Mouse (Mus musculus) myocyte (in vitro differentiated cells): ENCODE results near the gene Fbxo17. TPM values are rescaled to one million over a fixed set of nuclear protein-coding genes. Genes with fewer than 3 reads are reported as not detected.
A peak's percentile ranks its signal among the peaks of the same experiment; 100 is the strongest.

Source experiments
- H3K27me3 ChIP-seq: one replicate; pipeline ENCODE4 v1.6.1; 2011; ENCODE audit not compliant: control insufficient read depth, insufficient read depth, insufficient read length
- H3K36me3 ChIP-seq: one replicate; pipeline ENCODE4 v1.6.1; 2011; ENCODE audit not compliant: control insufficient read depth, insufficient read depth
- H3K4me2 ChIP-seq: one replicate; pipeline ENCODE4 v1.6.1; 2011; ENCODE audit warnings: low read depth, control low read depth
- H3K4me3 ChIP-seq: one replicate; pipeline ENCODE4 v1.5.1; 2011; ENCODE audit warnings: mild to moderate bottlenecking, control low read depth, moderate library complexity
- H3K79me2 ChIP-seq: one replicate; pipeline ENCODE4 v1.6.1; 2011; ENCODE audit not compliant: control insufficient read depth, insufficient read depth
- H3ac ChIP-seq: one replicate; pipeline ENCODE4 v1.6.1; 2011; ENCODE audit not compliant: control insufficient read depth, insufficient read length
- CEBPB ChIP-seq: IDR thresholded peaks from 2 replicates; pipeline ENCODE4 v1.6.1; 2011; ENCODE audit warnings: mild to moderate bottlenecking, moderate library complexity; ENCODE audit not compliant: poor library complexity, insufficient read depth, severe bottlenecking
- E2F4 ChIP-seq: IDR thresholded peaks from one replicate; pipeline ENCODE4 v1.6.1; 2011; ENCODE audit warnings: mild to moderate bottlenecking, control low read depth, moderate library complexity; ENCODE audit not compliant: insufficient read depth
- MAX ChIP-seq: IDR thresholded peaks from one replicate; pipeline ENCODE4 v1.6.1; 2011; ENCODE audit warnings: low read depth, mild to moderate bottlenecking, control low read depth
- MYOD1 ChIP-seq, 3 experiments: IDR thresholded peaks; one replicate each; pipeline ENCODE4 v1.6.1; 2011; ENCODE audit warnings: control low read depth in 2 of 3, low read depth in 2 of 3, mild to moderate bottlenecking in 2 of 3, moderate library complexity in 1 of 3; ENCODE audit not compliant: insufficient read length in 2 of 3, control insufficient read depth in 1 of 3
- MYOG ChIP-seq, 3 experiments: IDR thresholded peaks; one replicate each; pipeline ENCODE4 v1.6.1; 2011; ENCODE audit warnings: control low read depth in 2 of 3, low read depth in 2 of 3, mild to moderate bottlenecking in 2 of 3; ENCODE audit not compliant: insufficient read length in 2 of 3, control insufficient read depth in 1 of 3, insufficient read depth in 1 of 3
- POLR2A ChIP-seq: IDR thresholded peaks from one replicate; pipeline ENCODE4 v1.6.1; 2011; ENCODE audit warnings: low read depth, mild to moderate bottlenecking, control low read depth, moderate library complexity; ENCODE audit not compliant: insufficient read length
- POLR2AphosphoS2 ChIP-seq: IDR thresholded peaks from one replicate; pipeline ENCODE4 v1.6.1; 2011; ENCODE audit warnings: low read depth, control low read depth; ENCODE audit not compliant: insufficient read length
- REST ChIP-seq: IDR thresholded peaks from one replicate; pipeline ENCODE4 v1.6.1; 2011; ENCODE audit warnings: mild to moderate bottlenecking, control low read depth, moderate library complexity; ENCODE audit not compliant: insufficient read depth, insufficient read length
- SRF ChIP-seq: IDR thresholded peaks from one replicate; pipeline ENCODE4 v1.6.1; 2011; ENCODE audit warnings: low read depth; ENCODE audit not compliant: control insufficient read depth, insufficient read length
- TCF12 ChIP-seq: IDR thresholded peaks from one replicate; pipeline ENCODE4 v1.6.1; 2011; ENCODE audit warnings: mild to moderate bottlenecking, control low read depth; ENCODE audit not compliant: poor library complexity, insufficient read depth, severe bottlenecking
- TCF3 ChIP-seq: IDR thresholded peaks from one replicate; pipeline ENCODE4 v1.6.1; 2011; ENCODE audit warnings: low read depth, control low read depth; ENCODE audit not compliant: insufficient read length
- USF1 ChIP-seq: IDR thresholded peaks from one replicate; pipeline ENCODE4 v1.6.1; 2011; ENCODE audit warnings: low read depth, mild to moderate bottlenecking, control low read depth, moderate library complexity
- polyA plus RNA-seq: library from polyadenylated mRNA; unstranded; fragments of >200 nt; fragmentation: generic; extraction: Trizol; gene quantifications from one replicate; pipeline ENCODE4 v1.2.1, GENCODE M21; 2012; ENCODE audit warnings: missing spikeins

The Fbxo17 gene
- polyA plus RNA-seq, 1 experiment: 33.1 TPM

GRCm38 (mm10) chr7:28724613-28725012 is 8.0 kb downstream of the Fbxo17 start:
- TF ChIP-seq USF1 (no peak), TCF3 (no peak), MAX (no peak), POLR2A (no peak), REST (no peak), E2F4 (no peak), SRF (no peak), MYOG (IDR thresholded peaks at IDR 0.05; ENCODE audit: control insufficient read depth in 1 of 3, insufficient read depth in 1 of 3, insufficient read length in 2 of 3, low read depth in 2 of 3) (no peak), TCF12 (no peak), MYOD1 (IDR thresholded peaks at IDR 0.05; ENCODE audit: control insufficient read depth in 1 of 3, insufficient read length in 2 of 3, low read depth in 2 of 3) (no peak), POLR2AphosphoS2 (no peak), CEBPB (no peak)
- Histone ChIP-seq H3K4me2 (no peak overlapping the region), H3K27me3 (no peaks in the 10 kb centered on the region), H3K36me3 (peaks cover 26% of the 10 kb centered on the region), H3ac (no peak overlapping the region), H3K4me3 (no peak overlapping the region), H3K79me2 (no peaks in the 10 kb centered on the region)

DNA sequence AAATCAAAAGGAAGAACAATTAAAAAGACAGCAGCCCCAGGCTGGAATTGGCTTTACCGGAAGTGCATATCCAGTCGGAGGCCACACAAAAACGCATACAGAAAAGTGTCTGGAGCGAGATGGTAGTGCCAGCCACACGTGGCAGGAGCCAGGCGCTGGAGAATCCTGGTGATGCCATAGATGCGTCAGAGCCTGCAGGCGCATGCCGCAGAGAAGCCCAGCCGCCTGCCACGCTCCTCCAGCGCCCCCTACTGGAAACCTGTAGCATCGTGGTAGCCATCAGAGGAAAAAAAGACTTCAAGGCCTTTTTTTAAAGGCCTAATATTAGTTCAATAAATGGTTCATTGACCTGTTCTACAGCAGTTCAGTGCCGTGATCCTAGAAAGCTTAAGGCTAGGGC is 10.0 kb downstream of the Fbxo17 start:
- no peak overlapping the region for H3K4me2 ChIP-seq
- H3K27me3 ChIP-seq: no peaks in the 10 kb centered on the region
- no peak overlapping the region for H3ac ChIP-seq
- TF ChIP-seq MYOD1 (IDR thresholded peaks at IDR 0.05; ENCODE audit: control insufficient read depth in 1 of 3, insufficient read length in 2 of 3, low read depth in 2 of 3) (no peak), CEBPB (no peak), MYOG (IDR thresholded peaks at IDR 0.05; ENCODE audit: control insufficient read depth in 1 of 3, insufficient read depth in 1 of 3, insufficient read length in 2 of 3, low read depth in 2 of 3) (no peak), POLR2AphosphoS2 (no peak), E2F4 (no peak), POLR2A (no peak)
- H3K4me3 ChIP-seq: no peak overlapping the region
- H3K79me2 ChIP-seq: no peaks in the 10 kb centered on the region
- H3K36me3 ChIP-seq: peaks cover 26% of the 10 kb centered on the region

DNA sequence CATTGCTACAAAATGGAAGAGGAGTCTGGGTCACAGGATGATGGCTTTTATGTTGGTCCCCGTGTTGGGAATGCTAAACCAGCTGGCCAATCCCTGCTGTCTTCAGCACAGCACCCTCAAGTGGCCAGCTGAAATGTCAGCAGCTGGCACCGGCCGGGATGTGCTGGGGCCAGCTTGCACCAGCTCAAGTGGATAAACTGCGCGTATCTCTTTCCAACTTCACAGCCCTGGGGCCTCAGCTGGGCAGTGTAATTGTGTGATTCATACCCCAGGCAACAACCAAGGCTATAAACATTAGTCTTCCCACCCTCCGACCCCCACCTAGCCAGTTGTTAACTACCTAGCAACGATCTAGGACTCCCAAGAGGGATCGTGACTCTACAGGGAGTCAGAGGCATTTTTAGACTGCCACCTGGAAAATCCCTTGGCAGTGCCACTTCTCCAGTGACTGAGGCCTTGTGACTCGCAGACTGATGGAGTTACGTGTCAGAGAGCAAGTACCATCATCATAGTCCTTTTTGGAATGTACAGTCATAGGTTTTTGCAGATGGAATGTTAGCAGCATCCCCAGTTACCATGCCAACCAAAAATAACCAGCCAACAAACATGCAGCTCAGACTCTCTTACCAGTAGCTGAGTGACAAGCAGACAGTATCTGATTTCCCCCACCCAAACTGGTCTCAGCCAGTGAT is 11.2 kb downstream of the Fbxo17 start:
- peak in 1 of 3 experiments; percentile 3 for TF ChIP-seq MYOD1 (IDR thresholded peaks at IDR 0.05; ENCODE audit: control insufficient read depth in 1 of 3, insufficient read length in 2 of 3, low read depth in 2 of 3)
- no peak for TF ChIP-seq CEBPB
- no peak for TF ChIP-seq REST
- no peak for TF ChIP-seq POLR2A
- no peak for TF ChIP-seq TCF12
- TF ChIP-seq POLR2AphosphoS2: no peak
- TF ChIP-seq MYOG (IDR thresholded peaks at IDR 0.05; ENCODE audit: control insufficient read depth in 1 of 3, insufficient read depth in 1 of 3, insufficient read length in 2 of 3, low read depth in 2 of 3): peak in 1 of 3 experiments; percentile 26
- no peak for TF ChIP-seq E2F4
- Histone ChIP-seq H3K27me3 (no peaks in the 10 kb centered on the region), H3K4me2 (no peak overlapping the region), H3K36me3 (peaks cover 26% of the 10 kb centered on the region), H3K4me3 (no peak overlapping the region), H3K79me2 (no peaks in the 10 kb centered on the region), H3ac (no peak overlapping the region)

DNA sequence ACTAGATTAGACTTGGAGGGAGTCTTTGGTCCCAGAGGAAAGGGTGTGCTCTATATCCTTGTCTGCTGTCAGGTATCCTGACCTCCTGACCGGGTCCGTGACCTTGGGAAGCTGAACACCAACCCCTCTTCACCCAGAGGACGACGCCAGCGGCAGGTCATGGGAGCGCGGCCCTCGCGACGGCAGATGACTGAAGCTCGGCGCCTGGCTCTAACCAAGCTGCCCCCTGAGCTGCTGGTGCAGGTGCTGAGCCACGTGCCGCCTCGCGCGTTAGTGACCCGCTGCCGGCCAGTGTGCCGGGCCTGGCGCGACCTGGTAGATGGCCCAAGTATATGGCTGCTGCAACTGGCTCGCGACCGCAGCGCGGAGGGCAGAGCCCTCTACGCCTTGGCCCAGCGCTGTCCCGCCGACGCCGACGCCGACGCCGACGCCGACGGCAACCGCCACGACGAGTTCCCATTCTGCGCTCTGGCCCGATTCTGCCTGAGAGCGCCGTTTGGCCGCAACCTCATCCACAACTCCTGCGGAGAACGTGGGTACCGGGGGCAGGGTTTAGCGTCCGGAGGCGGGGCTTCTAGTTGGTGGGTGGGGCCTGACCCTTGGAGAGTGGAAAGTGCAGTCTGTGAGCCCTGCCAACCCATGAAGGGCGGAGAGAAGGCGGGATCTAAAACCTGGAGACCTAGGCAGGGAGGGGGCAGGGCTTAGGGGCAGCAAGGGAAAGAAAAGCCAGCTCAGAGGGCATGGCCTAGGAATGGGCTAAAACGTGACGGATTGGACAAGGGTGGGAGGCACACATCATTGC is 15.9 kb downstream of the Fbxo17 start:
- Histone ChIP-seq H3K36me3 (peaks cover 9% of the 10 kb centered on the region), H3K27me3 (no peaks in the 10 kb centered on the region), H3K79me2 (no peaks in the 10 kb centered on the region), H3K4me3 (no peak overlapping the region), H3ac (no peak overlapping the region), H3K4me2 (no peak overlapping the region)
- TF ChIP-seq MYOG (IDR thresholded peaks at IDR 0.05; ENCODE audit: control insufficient read depth in 1 of 3, insufficient read depth in 1 of 3, insufficient read length in 2 of 3, low read depth in 2 of 3) (no peak), REST (no peak), E2F4 (no peak), POLR2A (no peak), USF1 (no peak), MAX (no peak), TCF12 (no peak), CEBPB (no peak), SRF (no peak), POLR2AphosphoS2 (no peak), MYOD1 (IDR thresholded peaks at IDR 0.05; ENCODE audit: control insufficient read depth in 1 of 3, insufficient read length in 2 of 3, low read depth in 2 of 3) (no peak), TCF3 (no peak)
